Mouse (Mus musculus): ENCODE data around the gene B430305J03Rik. TPM values are rescaled to one million over a fixed set of nuclear protein-coding genes. Genes with fewer than 3 reads are reported as not detected.

The B430305J03Rik gene
- polyA plus RNA-seq, 1 experiment, result 1.0 TPM

DNA sequence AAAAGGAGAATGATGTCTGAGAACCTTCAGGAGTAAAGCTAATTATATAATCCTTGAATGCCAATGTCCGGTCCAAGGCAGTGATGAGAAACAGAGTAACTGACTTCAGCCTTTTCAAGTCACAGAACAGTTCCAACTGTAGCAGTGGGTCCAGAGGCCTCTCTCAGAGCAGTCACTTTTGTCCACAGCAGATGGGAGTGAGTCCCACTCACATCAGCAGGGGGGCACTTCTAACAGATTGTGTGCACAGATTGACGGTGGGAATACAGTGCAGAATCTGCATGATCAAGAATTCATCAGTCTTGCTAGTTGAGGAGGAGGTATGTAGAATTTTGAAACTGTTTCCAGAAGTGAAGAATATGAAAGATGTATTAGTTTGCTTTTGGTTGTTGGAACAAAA, 45.7 kb downstream of the B430305J03Rik start:
- no peak overlapping the region for H3K27ac ChIP-seq (ENCODE audit: insufficient read depth, low read length)
- H3K4me1 ChIP-seq (ENCODE audit: control insufficient read depth, insufficient read depth, low read length), result no peaks in the 10 kb centered on the region
- H3K4me3 ChIP-seq (ENCODE audit: insufficient read depth, low read length), result no peak overlapping the region
- TF ChIP-seq POLR2A (IDR thresholded peaks at IDR 0.05; ENCODE audit: extremely low read depth, insufficient read depth, low read length) (no peak), CTCF (IDR thresholded peaks at IDR 0.05; ENCODE audit: extremely low read depth, insufficient read depth, low read length) (no peak)

GRCm38 (mm10) chr3:61315002-61315401, 50.7 kb downstream of the B430305J03Rik start:
- no peak overlapping the region for H3K27ac ChIP-seq (ENCODE audit: insufficient read depth, low read length)
- no peak overlapping the region for H3K4me3 ChIP-seq (ENCODE audit: insufficient read depth, low read length)
- no peaks in the 10 kb centered on the region for H3K4me1 ChIP-seq (ENCODE audit: control insufficient read depth, insufficient read depth, low read length)
- TF ChIP-seq CTCF (IDR thresholded peaks at IDR 0.05; ENCODE audit: extremely low read depth, insufficient read depth, low read length) (no peak), POLR2A (IDR thresholded peaks at IDR 0.05; ENCODE audit: extremely low read depth, insufficient read depth, low read length) (no peak)

Other genes with a start within 250 kb of the B430305J03Rik start
- 15.9 and 16.9 TPM in 2 replicates for gene Rap2b, start 4.3 kb downstream of the B430305J03Rik start, polyA plus RNA-seq (2012; rRNA removed)

Measured in cortical plate, adult 2 months (tissue).